Mouse (Mus musculus): ENCODE results near the gene Ralgds. TPM values are rescaled to one million over a fixed set of nuclear protein-coding genes. Genes with fewer than 3 reads are reported as not detected.
A peak's percentile ranks its signal among the peaks of the same experiment; 100 is the strongest.

Ralgds gene
- polyA plus RNA-seq (2012; rRNA removed): 51.2 and 110 TPM in 2 replicates

- TF ChIP-seq CTCF (IDR thresholded peaks at IDR 0.05; ENCODE audit: extremely low read depth, insufficient read length, insufficient replicate concordance, low read depth, low read length) (0 out of 2 replicates have a peak, but pooled peaks have one; percentile 7), POLR2A (IDR thresholded peaks at IDR 0.05; ENCODE audit: low read depth, low read length) (peak; percentile 34; the same call in 1 of the 2 replicates)
- H3K27ac ChIP-seq (ENCODE audit: insufficient read depth, low read depth, low read length): peak within 1 kb of the TSS; percentile 84
- H3K27me3 ChIP-seq (ENCODE audit: control insufficient read depth, insufficient read depth, low read length): no peaks in the 10 kb centered on the region
- 1% methylated on average over 71 of the region's 71 CpGs for WGBS
- H3K4me1 ChIP-seq (ENCODE audit: control insufficient read depth, insufficient read depth, insufficient read length, low read length): peaks cover 41% of the 10 kb centered on the region
- H3K36me3 ChIP-seq (ENCODE audit: control insufficient read depth, insufficient read depth, low read length): no peaks in the 10 kb centered on the region
- peak within 1 kb of the TSS; percentile 96 for H3K4me3 ChIP-seq (ENCODE audit: low read depth, low read length)
Measured at GRCm38 (mm10) chr2:28512798-28513401, at the start of gene Ralgds. Ralgds (plus strand) TSS chr2:28513125.

- H3K36me3 ChIP-seq (ENCODE audit: control insufficient read depth, insufficient read depth, low read length): no peaks in the 10 kb centered on the region
- no peaks in the 10 kb centered on the region for H3K27me3 ChIP-seq (ENCODE audit: control insufficient read depth, insufficient read depth, low read length)
- TF ChIP-seq CTCF (IDR thresholded peaks at IDR 0.05; ENCODE audit: extremely low read depth, insufficient read length, insufficient replicate concordance, low read depth, low read length) (peak; percentile 59; the same call in 1 of the 2 replicates), POLR2A (IDR thresholded peaks at IDR 0.05; ENCODE audit: low read depth, low read length) (no peak)
- peaks cover 11% of the 10 kb centered on the region for H3K4me1 ChIP-seq (ENCODE audit: control insufficient read depth, insufficient read depth, insufficient read length, low read length)
- WGBS: 59% methylated on average over 3 of the region's 3 CpGs
- H3K27ac ChIP-seq (ENCODE audit: insufficient read depth, low read depth, low read length): no peak overlapping the region
- no peak overlapping the region for H3K4me3 ChIP-seq (ENCODE audit: low read depth, low read length)
Measured at GRCm38 (mm10) chr2:28463919-28464318, 49.0 kb upstream of the Ralgds start.

GRCm38 (mm10) chr2:28464919-28465318 lies 48.0 kb upstream of the Ralgds start:
- peaks cover 14% of the 10 kb centered on the region for H3K4me1 ChIP-seq (ENCODE audit: control insufficient read depth, insufficient read depth, insufficient read length, low read length)
- TF ChIP-seq POLR2A (IDR thresholded peaks at IDR 0.05; ENCODE audit: low read depth, low read length): no peak
- no peak for TF ChIP-seq CTCF (IDR thresholded peaks at IDR 0.05; ENCODE audit: extremely low read depth, insufficient read length, insufficient replicate concordance, low read depth, low read length)
- no peak overlapping the region for H3K27ac ChIP-seq (ENCODE audit: insufficient read depth, low read depth, low read length)
- peaks cover 6% of the 10 kb centered on the region for H3K36me3 ChIP-seq (ENCODE audit: control insufficient read depth, insufficient read depth, low read length)
- H3K4me3 ChIP-seq (ENCODE audit: low read depth, low read length): no peak overlapping the region
- WGBS: 72% methylated on average over 9 of the region's 9 CpGs
- no peaks in the 10 kb centered on the region for H3K27me3 ChIP-seq (ENCODE audit: control insufficient read depth, insufficient read depth, low read length)

- WGBS: 6% methylated on average over 25 of the region's 25 CpGs
- peak within 1 kb of the TSS; percentile 18; the same call in 1 of the 2 replicates for H3K4me3 ChIP-seq (ENCODE audit: low read depth, low read length)
Measured at GRCm38 (mm10) chr2:28465836-28466518, 46.9 kb upstream of the Ralgds start, which contains the start of gene 1700007K13Rik. 1700007K13Rik (minus strand) TSS chr2:28466332.

GRCm38 (mm10) chr2:28467860-28468485 lies 45.0 kb upstream of the Ralgds start, which contains the start of gene Mrps2:
Mrps2 (plus strand) TSS chr2:28468066.
- H3K27me3 ChIP-seq (ENCODE audit: control insufficient read depth, insufficient read depth, low read length): no peaks in the 10 kb centered on the region
- H3K36me3 ChIP-seq (ENCODE audit: control insufficient read depth, insufficient read depth, low read length): peaks cover 13% of the 10 kb centered on the region
- WGBS: under 1% methylated on average over 52 of the region's 52 CpGs
- H3K27ac ChIP-seq (ENCODE audit: insufficient read depth, low read depth, low read length): 0 out of 2 replicates have a peak within 1 kb of the TSS, but pooled peaks have one; percentile 10
- peaks cover 14% of the 10 kb centered on the region for H3K4me1 ChIP-seq (ENCODE audit: control insufficient read depth, insufficient read depth, insufficient read length, low read length)
- peak within 1 kb of the TSS; percentile 88 for H3K4me3 ChIP-seq (ENCODE audit: low read depth, low read length)
- TF ChIP-seq CTCF (IDR thresholded peaks at IDR 0.05; ENCODE audit: extremely low read depth, insufficient read length, insufficient replicate concordance, low read depth, low read length) (peak; percentile 81), POLR2A (IDR thresholded peaks at IDR 0.05; ENCODE audit: low read depth, low read length) (peak; percentile 69; the same call in 1 of the 2 replicates)

More at GRCm38 (mm10) chr2:28465836-28466518, 46.9 kb upstream of the Ralgds start, which contains the start of gene 1700007K13Rik:
- Histone ChIP-seq H3K27me3 (ENCODE audit: control insufficient read depth, insufficient read depth, low read length) (no peaks in the 10 kb centered on the region), H3K4me1 (ENCODE audit: control insufficient read depth, insufficient read depth, insufficient read length, low read length) (peaks cover 14% of the 10 kb centered on the region), H3K27ac (ENCODE audit: insufficient read depth, low read depth, low read length) (no peak within 1 kb of the TSS), H3K36me3 (ENCODE audit: control insufficient read depth, insufficient read depth, low read length) (peaks cover 13% of the 10 kb centered on the region)
- TF ChIP-seq CTCF (IDR thresholded peaks at IDR 0.05; ENCODE audit: extremely low read depth, insufficient read length, insufficient replicate concordance, low read depth, low read length): no peak
- TF ChIP-seq POLR2A (IDR thresholded peaks at IDR 0.05; ENCODE audit: low read depth, low read length): no peak; the same call in 1 of the 2 replicates

GRCm38 (mm10) chr2:28468486-28469225 lies 44.3 kb upstream of the Ralgds start:
- TF ChIP-seq POLR2A (IDR thresholded peaks at IDR 0.05; ENCODE audit: low read depth, low read length) (no peak), CTCF (IDR thresholded peaks at IDR 0.05; ENCODE audit: extremely low read depth, insufficient read length, insufficient replicate concordance, low read depth, low read length) (no peak)
- no peaks in the 10 kb centered on the region for H3K27me3 ChIP-seq (ENCODE audit: control insufficient read depth, insufficient read depth, low read length)
- peak overlapping the region; percentile 88 for H3K4me3 ChIP-seq (ENCODE audit: low read depth, low read length)
- H3K27ac ChIP-seq (ENCODE audit: insufficient read depth, low read depth, low read length): no peak overlapping the region
- H3K4me1 ChIP-seq (ENCODE audit: control insufficient read depth, insufficient read depth, insufficient read length, low read length): peaks cover 14% of the 10 kb centered on the region
- 47% methylated on average over 18 of the region's 18 CpGs for WGBS
- H3K36me3 ChIP-seq (ENCODE audit: control insufficient read depth, insufficient read depth, low read length): peaks cover 13% of the 10 kb centered on the region
